Comparison of ENCODE assay signal across 21 mouse cellular contexts in genomic region chr10:95354047-95354446, GRCm38 (mm10).
"Had no signal": no experiment of that assay in that cellular context is flagged by ENCODE, and none has a peak within 500 bp of the region (broad histone marks: within the 10 kb centered on the region; RNA-seq: fewer than 3 reads in every experiment).

No protein-coding gene starts in this region.

- H3K27me3 ChIP-seq: kidney, embryonic 15.5 days; limb, embryonic 13.5 days; liver, embryonic 15.5 days; lung, embryonic 15.5 days; neural tube, embryonic 12.5 days; neural tube, embryonic 15.5 days had no signal

- ATAC-seq: liver, embryonic 12.5 days had no signal

- H3K9me3 ChIP-seq: limb, embryonic 10.5 days; liver, embryonic 12.5 days; liver, embryonic 15.5 days; lung, embryonic 15.5 days; neural tube, embryonic 15.5 days had no signal

- H3K4me3 ChIP-seq: kidney, embryonic 15.5 days; limb, embryonic 10.5 days; limb, embryonic 13.5 days; liver, embryonic 12.5 days; liver, embryonic 15.5 days; lung, embryonic 15.5 days; megakaryocyte, embryonic 14.5 days; neural tube, embryonic 12.5 days; neural tube, embryonic 15.5 days had no signal

- H3K27ac ChIP-seq: kidney, embryonic 15.5 days; limb, embryonic 10.5 days; limb, embryonic 13.5 days; liver, embryonic 12.5 days; liver, embryonic 15.5 days; lung, embryonic 15.5 days; neural tube, embryonic 12.5 days; neural tube, embryonic 15.5 days had no signal

- H3K36me3 ChIP-seq: kidney, embryonic 15.5 days; limb, embryonic 10.5 days; limb, embryonic 13.5 days; liver, embryonic 12.5 days; liver, embryonic 15.5 days; lung, embryonic 15.5 days; neural tube, embryonic 12.5 days; neural tube, embryonic 15.5 days had no signal

- H3K9ac ChIP-seq: kidney, embryonic 15.5 days; limb, embryonic 13.5 days; liver, embryonic 12.5 days; liver, embryonic 15.5 days; lung, embryonic 15.5 days; neural tube, embryonic 12.5 days; neural tube, embryonic 15.5 days had no signal

- H3K4me1 ChIP-seq: kidney, embryonic 15.5 days; limb, embryonic 13.5 days; liver, embryonic 12.5 days; liver, embryonic 15.5 days; lung, embryonic 15.5 days; neural tube, embryonic 12.5 days had no signal

- DNase-seq: kidney, postnatal 10 days; kidney, postnatal 4 days; layer of hippocampus, adult 9-11 months; liver; lung, adult 18-20 months; lung, postnatal 10 days; lung, postnatal 36 days; right cerebral cortex, adult 18-20 months; right cerebral cortex, postnatal 25 days; thymus, adult 18-20 months; thymus, postnatal 36 days had no signal

- H3K4me2 ChIP-seq: kidney, embryonic 15.5 days; limb, embryonic 13.5 days; liver, embryonic 12.5 days; liver, embryonic 15.5 days; lung, embryonic 15.5 days; midbrain, embryonic 11.5 days; neural tube, embryonic 12.5 days; neural tube, embryonic 15.5 days had no signal
